Mouse (Mus musculus) cerebellum, postnatal 14 days (tissue): ENCODE measurements around the gene Fam189a1.

Experiments used
- DNase-seq, 2 experiments: peaks; one replicate each; pipeline ENCODE4 v3.0.0; 2021; ENCODE audit warnings: mixed read lengths in 2 of 2

Gene Fam189a1

GRCm38 (mm10) chr7:64944686-64945085 is 211.7 kb downstream of the Fam189a1 start:
- no peak for DNase-seq

DNA sequence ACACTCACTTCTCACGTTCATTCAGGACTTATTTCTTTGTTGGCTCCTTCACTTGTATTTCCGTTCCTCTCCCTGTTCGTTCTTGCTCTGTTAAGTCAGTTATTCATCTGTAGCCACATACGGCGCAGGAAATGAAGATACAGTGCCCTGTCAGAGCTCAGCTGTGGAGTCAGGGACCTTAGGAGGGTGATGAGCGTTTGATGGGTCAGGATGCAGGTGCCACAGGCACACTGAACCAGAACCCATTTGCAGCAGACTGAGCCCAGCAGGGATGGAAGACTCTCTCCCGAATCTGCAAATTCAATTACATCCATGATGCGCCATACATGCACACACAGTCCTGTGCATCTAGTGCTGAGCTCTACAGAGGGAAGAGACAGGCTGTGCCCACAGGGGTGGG is 212.2 kb downstream of the Fam189a1 start:
- no peak for DNase-seq

DNA sequence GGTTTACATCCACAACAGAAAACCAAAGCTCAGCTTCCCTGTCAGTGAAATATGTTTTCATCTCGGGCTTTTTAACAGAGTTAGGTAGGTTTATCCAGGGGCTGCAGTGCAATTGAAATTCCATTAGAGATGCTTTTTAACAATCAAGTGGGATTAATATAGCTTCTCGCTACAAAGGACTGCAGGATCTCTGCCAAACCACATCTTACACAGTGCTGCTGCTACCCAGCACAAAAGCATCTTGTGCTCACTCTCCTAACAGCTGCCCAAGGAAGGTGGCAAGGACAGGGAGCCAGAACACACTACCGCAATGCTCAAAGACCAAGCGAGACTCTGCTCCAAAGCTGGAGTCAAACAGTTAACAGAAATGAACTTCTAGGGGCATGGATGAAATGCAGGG is 219.4 kb downstream of the Fam189a1 start:
- no peak for DNase-seq

GRCm38 (mm10) chr7:64934115-64934514 is 222.3 kb downstream of the Fam189a1 start:
- DNase-seq: no peak

DNA sequence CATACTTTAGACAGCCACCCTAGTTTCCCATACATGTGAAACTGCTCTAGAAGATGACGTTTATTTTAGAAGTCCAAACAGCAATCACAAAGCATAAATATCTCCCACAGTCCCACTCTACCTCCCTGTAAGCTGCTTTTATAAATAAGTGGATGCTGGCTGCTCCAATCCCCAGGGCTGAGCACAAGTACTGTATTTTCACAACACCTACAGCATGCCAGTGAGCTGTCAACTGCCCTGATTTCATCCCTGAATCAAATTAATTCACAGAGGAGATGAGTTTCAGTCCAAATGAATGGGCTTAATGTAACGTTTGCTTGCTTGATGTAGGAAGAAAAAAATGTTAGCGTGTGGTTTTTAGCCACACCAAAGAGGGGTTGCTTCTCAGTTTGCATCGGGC is 225.4 kb downstream of the Fam189a1 start:
- DNase-seq: peak in 1 of 2 experiments; percentile 16

- no peak for DNase-seq
Observed at GRCm38 (mm10) chr7:64923918-64924317, 232.5 kb downstream of the Fam189a1 start.

- DNase-seq: no peak
Observed at GRCm38 (mm10) chr7:64921189-64921588, 235.2 kb downstream of the Fam189a1 start.

DNA sequence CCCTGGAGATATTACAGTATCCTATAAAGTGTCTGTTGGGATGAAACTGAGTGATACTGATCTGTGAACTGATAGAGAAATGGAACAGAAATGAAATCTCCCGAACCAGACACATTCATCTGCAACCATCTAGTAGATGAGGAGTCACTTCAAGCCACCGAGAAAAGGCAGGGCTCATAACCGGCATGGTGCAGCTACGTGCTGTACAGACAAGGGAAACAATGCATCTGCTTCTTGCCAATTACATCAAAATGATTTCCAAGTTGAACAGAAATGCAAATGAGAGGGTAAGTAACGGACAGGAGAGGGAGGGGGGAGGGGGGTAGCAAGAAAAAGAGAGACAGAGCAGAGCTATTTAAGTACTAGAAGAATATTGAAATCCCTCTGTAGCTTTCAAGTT is 235.6 kb downstream of the Fam189a1 start:
- no peak for DNase-seq

GRCm38 (mm10) chr7:64916654-64917053 is 239.7 kb downstream of the Fam189a1 start:
- no peak for DNase-seq

- no peak for DNase-seq
Observed at GRCm38 (mm10) chr7:64915121-64915520, 241.2 kb downstream of the Fam189a1 start.

- no peak for DNase-seq
Observed at GRCm38 (mm10) chr7:64911945-64912344, 244.4 kb downstream of the Fam189a1 start.

GRCm38 (mm10) chr7:64910208-64910607 is 246.2 kb downstream of the Fam189a1 start:
- no peak for DNase-seq

GRCm38 (mm10) chr7:64906955-64907354 is 249.4 kb downstream of the Fam189a1 start:
- no peak for DNase-seq

GRCm38 (mm10) chr7:64905506-64905905 is 250.9 kb downstream of the Fam189a1 start:
- DNase-seq: no peak

DNA sequence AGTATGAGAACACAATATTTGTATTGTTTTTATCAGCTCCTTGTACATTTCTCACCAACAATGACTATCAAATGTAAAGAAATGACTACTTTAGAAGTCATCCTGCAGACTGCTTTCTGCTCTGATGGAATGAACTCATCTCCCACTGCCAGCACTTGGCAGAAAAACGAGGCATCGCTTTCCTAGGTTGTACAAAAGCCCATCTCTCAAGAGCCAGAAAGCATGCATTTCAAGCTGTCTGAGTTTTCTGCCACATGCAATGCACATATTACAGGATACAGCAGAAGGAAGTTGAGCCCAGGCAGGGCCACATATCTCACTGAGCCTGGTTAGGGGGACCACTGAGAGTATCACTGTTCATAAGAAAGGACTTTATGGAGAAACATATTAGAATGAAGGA is 256.1 kb downstream of the Fam189a1 start:
- DNase-seq: peak; percentile 24 to 52

- DNase-seq: no peak
Observed at GRCm38 (mm10) chr7:64896587-64896986, 259.8 kb downstream of the Fam189a1 start.

- no peak for DNase-seq
Observed at GRCm38 (mm10) chr7:64895685-64896101, 260.7 kb downstream of the Fam189a1 start.

GRCm38 (mm10) chr7:64891139-64891538 is 265.2 kb downstream of the Fam189a1 start:
- no peak for DNase-seq

- peak; percentile 22 to 31 for DNase-seq
Observed at GRCm38 (mm10) chr7:64889919-64890318, 266.5 kb downstream of the Fam189a1 start.

DNA sequence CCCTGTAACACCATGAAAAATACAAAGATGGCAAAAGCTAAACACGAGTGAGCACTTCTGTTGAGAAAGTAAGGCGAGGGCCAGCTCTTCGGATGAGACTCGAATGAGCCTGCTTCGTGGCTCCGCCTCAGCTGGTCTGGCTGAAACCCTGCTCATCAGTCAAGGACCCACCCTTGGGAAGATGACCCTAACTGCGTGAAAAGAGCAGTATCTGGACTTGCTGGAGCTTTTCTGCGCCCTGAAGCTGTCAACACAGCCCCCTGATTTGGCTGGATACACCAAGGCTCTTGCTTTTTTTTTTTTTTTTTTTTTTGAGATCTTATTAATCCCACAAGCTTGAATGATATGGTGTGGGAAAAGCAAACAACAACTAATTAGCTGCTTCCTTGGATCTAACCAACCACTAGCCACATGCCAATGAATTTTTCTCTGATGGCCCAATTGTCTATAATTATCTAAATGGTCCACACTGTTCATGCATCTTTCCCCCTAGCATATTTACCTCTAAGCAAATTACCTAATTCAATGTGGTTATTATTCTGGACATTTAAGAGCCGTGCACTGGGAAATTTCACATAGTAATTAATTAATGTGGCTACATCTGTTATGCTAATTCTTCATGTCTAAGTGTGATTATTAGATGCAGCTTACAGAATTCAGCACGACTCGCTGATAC is 272.0 kb downstream of the Fam189a1 start:
- no peak for DNase-seq

DNA sequence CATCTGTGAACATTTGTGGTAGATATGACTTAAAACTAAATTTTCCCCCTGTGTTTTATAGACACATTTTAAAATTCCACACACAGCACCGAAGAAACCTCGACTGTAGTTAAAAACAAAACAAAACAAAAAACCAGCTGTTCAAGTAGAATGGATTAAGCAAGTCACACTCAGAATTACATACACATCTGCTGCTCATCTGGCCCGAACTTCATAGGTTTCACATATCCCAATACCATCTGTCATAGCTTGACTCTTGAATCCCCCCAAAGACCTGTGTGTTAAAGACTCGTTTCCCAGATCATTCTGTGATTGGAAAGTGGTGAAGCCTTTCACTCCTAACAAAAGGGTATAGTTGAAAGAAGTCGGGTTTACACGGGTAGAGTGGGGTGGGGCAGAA is 274.1 kb downstream of the Fam189a1 start:
- DNase-seq: no peak

- no peak for DNase-seq
Observed at GRCm38 (mm10) chr7:64881387-64881786, 275.0 kb downstream of the Fam189a1 start.

- DNase-seq: no peak
Observed at GRCm38 (mm10) chr7:64880415-64880814, 276.0 kb downstream of the Fam189a1 start.

GRCm38 (mm10) chr7:64874941-64875340 is 281.4 kb downstream of the Fam189a1 start:
- DNase-seq: no peak

GRCm38 (mm10) chr7:64873266-64873665 is 283.1 kb downstream of the Fam189a1 start:
- peak in 1 of 2 experiments; percentile 28 for DNase-seq
